Mouse (Mus musculus) stomach, embryonic 16.5 days (tissue): ENCODE data around the gene 2210016L21Rik. TPM values are rescaled to one million over a fixed set of nuclear protein-coding genes. Genes with fewer than 3 reads are reported as not detected.
"Not testable (repeated sequence)": the region's sequence is repeated elsewhere in the genome, so short reads cannot be mapped to it uniquely, and the experiment has no call there.

Source experiments
- ATAC-seq: fragments of 200-750 bp; cut with Nextera tagmentation; 2 replicates; pipeline ENCODE4 v1.8.0; 2017; ENCODE audit warnings: moderate number of reproducible peaks, moderate TSS enrichment; ENCODE audit not compliant: insufficient read depth, low FRiP score
- H3K27ac ChIP-seq: fragments of 300-500 bp; sonication (generic); 2 replicates; pipeline ENCODE4 v1.5.1; 2014; ENCODE audit warnings: low read length
- H3K27me3 ChIP-seq: fragments of 300-500 bp; sonication (generic); 2 replicates; pipeline ENCODE4 v1.6.1; 2014; ENCODE audit warnings: low read length, control low read depth, mixed read lengths; ENCODE audit not compliant: control insufficient read depth, insufficient read depth
- H3K36me3 ChIP-seq: fragments of 300-500 bp; sonication (generic); 2 replicates; pipeline ENCODE4 v1.6.1; 2014; ENCODE audit warnings: low read length; ENCODE audit not compliant: control insufficient read depth, insufficient read depth
- H3K4me1 ChIP-seq: fragments of 300-500 bp; sonication (generic); 2 replicates; pipeline ENCODE4 v1.6.1; 2014; ENCODE audit warnings: low read length, control low read depth, mixed read lengths; ENCODE audit not compliant: control insufficient read depth, insufficient read depth
- H3K4me2 ChIP-seq: fragments of 300-500 bp; sonication (generic); 2 replicates; pipeline ENCODE4 v1.6.1; 2014; ENCODE audit warnings: low read depth, low read length, mixed read lengths
- H3K4me3 ChIP-seq: fragments of 300-500 bp; sonication (generic); replicated peaks from 2 replicates; pipeline ENCODE4 v1.5.1; 2014; ENCODE audit warnings: mild to moderate bottlenecking, low read length
- H3K9ac ChIP-seq: fragments of 300-500 bp; sonication (generic); 2 replicates; pipeline ENCODE4 v1.6.1; 2014; ENCODE audit warnings: low read length
- H3K9me3 ChIP-seq: fragments of 300-500 bp; sonication (generic); replicated peaks from 2 replicates; pipeline ENCODE4 v1.6.1; 2016; ENCODE audit warnings: low read length, control low read depth; ENCODE audit not compliant: control insufficient read depth
- WGBS: fragments of 180-500 bp; shearing (Covaris S2); extraction: QIAGEN DNeasy Blood & Tissue Kit; methylation state at CpG from one replicate; pipeline ENCODE4 v1.1.7; 2014; 5-methylcytosine and 5-hydroxymethylcytosine counted together
- polyA plus RNA-seq: library from polyadenylated mRNA; unstranded; fragments of >200 nt; fragmentation: Nextera tagmentation; extraction: Ambion mirVana; gene quantifications from 2 replicates; pipeline ENCODE4 v1.2.1, GENCODE M21; 2015

2210016L21Rik gene
- polyA plus RNA-seq, 1 experiment from 2014 or later = 45.6 TPM

DNA sequence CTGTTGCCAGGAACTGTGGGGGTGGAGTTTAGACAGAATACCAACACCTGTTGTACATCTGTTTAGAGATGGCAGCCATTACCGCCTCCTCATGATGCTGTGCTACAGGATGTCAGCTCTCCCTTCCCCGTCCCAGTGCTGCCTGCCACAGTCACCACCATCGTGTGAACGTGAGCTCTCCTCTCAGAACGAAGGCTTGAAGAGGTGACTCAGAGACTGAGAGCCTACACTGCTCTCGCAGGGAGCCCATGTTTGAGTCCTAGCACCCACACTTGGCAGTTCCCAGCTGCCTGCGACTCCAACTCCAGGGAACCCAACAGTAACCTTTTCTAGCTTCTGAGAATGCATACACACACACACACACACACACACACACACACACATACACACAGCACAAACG is 27.1 kb upstream of the 2210016L21Rik start:
- H3K9me3 ChIP-seq = no peaks in the 10 kb centered on the region
- no peak overlapping the region for H3K4me2 ChIP-seq
- WGBS = 63% methylated on average over 8 of the region's 8 CpGs
- no peak overlapping the region for H3K4me3 ChIP-seq
- no peak overlapping the region for H3K27ac ChIP-seq
- no peak for ATAC-seq
- no peaks in the 10 kb centered on the region for H3K36me3 ChIP-seq
- no peak overlapping the region for H3K9ac ChIP-seq
- H3K4me1 ChIP-seq = no peaks in the 10 kb centered on the region
- no peaks in the 10 kb centered on the region for H3K27me3 ChIP-seq

DNA sequence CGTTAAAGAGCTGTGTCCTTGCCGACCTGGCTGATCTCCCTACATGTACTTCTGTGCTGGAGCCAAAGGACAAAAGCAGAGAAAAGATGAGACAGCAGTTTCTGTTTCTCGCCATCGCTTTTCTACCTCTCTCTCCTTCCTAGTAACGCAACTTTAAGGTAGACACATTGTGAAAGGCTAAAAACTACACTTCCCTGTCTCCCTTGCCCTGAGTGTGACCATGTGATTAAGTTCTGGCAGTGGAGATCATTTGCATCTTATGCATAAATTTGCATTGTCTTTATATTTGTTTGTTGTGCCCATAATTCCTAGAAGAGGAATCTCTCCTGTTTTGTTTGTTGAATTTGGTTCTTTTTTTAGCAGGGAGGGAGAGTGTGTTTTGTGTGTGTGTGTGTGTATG is 26.1 kb upstream of the 2210016L21Rik start:
- Histone ChIP-seq H3K36me3 (no peaks in the 10 kb centered on the region), H3K27me3 (no peaks in the 10 kb centered on the region), H3K4me1 (no peaks in the 10 kb centered on the region), H3K9me3 (no peaks in the 10 kb centered on the region), H3K27ac (no peak overlapping the region), H3K4me2 (no peak overlapping the region), H3K9ac (no peak overlapping the region), H3K4me3 (no peak overlapping the region)
- WGBS = 75% methylated on average over 5 of the region's 5 CpGs
- no peak for ATAC-seq

DNA sequence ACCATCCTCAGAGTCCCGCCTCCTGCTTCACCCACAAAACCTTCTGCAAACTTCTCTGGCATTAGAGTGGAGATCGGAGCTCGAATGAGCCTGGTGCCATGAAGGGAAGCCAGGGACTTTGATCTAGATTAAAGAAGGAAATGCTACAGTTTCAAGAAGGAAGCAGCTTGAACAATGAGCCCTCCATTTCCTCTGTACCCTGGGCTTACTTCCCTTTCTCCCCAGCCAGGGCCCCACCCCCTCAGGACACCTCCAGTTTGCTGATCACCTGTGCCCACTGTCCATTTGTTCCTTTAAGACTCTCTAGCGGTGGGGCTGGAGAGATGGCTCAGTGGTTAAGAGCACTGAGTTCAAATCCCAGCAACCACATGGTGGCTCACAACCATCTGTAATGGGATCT is 25.2 kb upstream of the 2210016L21Rik start:
- no peak for ATAC-seq
- no peak overlapping the region for H3K9ac ChIP-seq
- H3K4me3 ChIP-seq = no peak overlapping the region
- no peaks in the 10 kb centered on the region for H3K27me3 ChIP-seq
- no peaks in the 10 kb centered on the region for H3K4me1 ChIP-seq
- 84% methylated on average over 4 of the region's 4 CpGs for WGBS
- no peak overlapping the region for H3K4me2 ChIP-seq
- no peaks in the 10 kb centered on the region for H3K36me3 ChIP-seq
- no peak overlapping the region for H3K27ac ChIP-seq
- H3K9me3 ChIP-seq = no peaks in the 10 kb centered on the region

DNA sequence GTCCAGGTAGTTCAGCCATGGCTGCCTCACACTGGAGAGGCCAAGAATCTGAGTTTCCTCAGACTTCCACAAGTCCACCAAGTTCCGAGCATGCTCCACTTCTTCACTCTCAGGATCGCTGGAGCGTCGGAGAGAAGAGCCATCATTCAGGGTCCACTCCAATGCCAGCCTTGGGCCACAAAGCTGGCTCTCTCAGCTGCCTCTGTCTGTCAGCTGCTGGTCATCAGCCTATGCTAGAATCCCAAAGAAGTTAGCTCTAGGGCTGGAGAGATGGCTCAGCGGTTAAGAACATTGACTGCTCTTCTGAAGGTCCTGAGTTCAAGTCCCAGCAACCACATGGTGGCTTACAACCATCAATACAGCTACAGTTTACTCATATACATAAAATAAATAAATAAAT is 24.6 kb upstream of the 2210016L21Rik start:
- H3K9ac ChIP-seq, H3K36me3 ChIP-seq, H3K4me1 ChIP-seq, H3K9me3 ChIP-seq, H3K4me3 ChIP-seq, H3K27me3 ChIP-seq, ATAC-seq, H3K27ac ChIP-seq, H3K4me2 ChIP-seq: not testable (repeated sequence)
- WGBS = 92% methylated on average over 5 of the region's 5 CpGs

DNA sequence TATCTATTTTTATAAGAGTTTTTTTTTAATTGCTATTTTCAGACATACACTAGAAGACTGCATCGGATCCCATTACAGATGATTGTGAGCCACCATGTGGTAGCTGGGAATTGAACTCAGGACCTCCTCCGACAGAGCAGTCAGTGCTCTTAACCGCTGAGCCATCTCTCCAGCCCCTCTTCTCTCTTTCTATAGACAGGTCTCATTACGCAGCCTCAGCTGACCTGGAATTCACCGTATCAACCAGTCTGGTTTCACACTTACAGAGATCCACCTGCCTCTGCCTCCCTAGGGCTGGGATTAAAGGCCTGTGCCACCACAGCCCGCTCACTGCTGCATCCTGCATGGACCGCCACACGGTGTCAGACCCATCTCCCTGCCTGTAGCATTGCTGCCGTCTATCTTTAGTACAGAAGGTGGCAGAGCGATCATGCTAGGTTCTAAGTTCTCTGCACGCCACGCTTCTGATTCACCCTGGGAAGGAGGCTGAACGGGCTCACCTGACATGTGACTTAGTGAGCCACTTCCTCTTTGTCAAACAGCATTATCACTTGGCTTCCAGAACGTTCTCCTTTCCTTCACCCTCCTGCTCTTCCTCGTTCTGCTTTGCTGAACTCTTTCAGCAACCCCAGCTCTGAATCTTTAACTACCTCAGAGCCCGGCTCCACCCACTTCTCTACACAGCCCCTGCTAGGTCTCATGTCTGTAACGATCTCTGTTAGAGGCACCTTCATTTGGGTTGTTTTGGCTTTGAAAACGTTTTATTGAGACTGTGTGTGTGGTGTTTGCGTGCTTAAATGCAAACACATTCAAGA is 20.2 kb upstream of the 2210016L21Rik start:
- Histone ChIP-seq H3K4me1 (0 out of 2 replicates have a peak, but pooled peaks cover 4% of the 10 kb centered on the region), H3K27ac (peak overlapping the region; percentile 8; the same call in 1 of the 2 replicates), H3K9ac (no peak overlapping the region), H3K9me3 (no peaks in the 10 kb centered on the region), H3K36me3 (no peaks in the 10 kb centered on the region), H3K27me3 (no peaks in the 10 kb centered on the region), H3K4me2 (no peak overlapping the region), H3K4me3 (no peak overlapping the region)
- WGBS = 68% methylated on average over 19 of the region's 19 CpGs
- ATAC-seq = peak; percentile 23; the same call in 1 of the 2 replicates

DNA sequence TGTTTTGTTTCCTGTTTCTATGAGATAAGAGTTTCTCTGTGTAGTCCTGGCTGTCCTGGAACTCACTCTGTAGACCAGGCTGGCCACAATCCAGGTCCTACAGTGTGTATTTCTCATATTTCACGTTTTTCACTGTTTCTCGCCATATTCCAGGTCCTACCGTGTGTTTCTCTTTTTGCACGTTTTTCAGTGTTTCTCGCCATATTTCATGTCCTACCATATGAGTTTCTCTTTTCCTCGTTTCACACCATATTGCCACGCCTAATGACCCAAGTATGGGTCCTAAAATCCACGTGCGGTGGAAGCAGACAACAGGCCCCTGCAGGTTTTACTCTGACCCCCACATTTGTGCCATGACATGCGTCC is 19.6 kb upstream of the 2210016L21Rik start:
- 59% methylated on average over 10 of the region's 10 CpGs for WGBS
- peak; percentile 59; the same call in 1 of the 2 replicates for ATAC-seq
- no peak overlapping the region for H3K4me3 ChIP-seq
- no peaks in the 10 kb centered on the region for H3K27me3 ChIP-seq
- no peaks in the 10 kb centered on the region for H3K36me3 ChIP-seq
- no peak overlapping the region for H3K9ac ChIP-seq
- H3K4me2 ChIP-seq = no peak overlapping the region
- H3K4me1 ChIP-seq = 0 out of 2 replicates have a peak, but pooled peaks cover 4% of the 10 kb centered on the region
- no peaks in the 10 kb centered on the region for H3K9me3 ChIP-seq
- H3K27ac ChIP-seq = peak overlapping the region; percentile 8; the same call in 1 of the 2 replicates

DNA sequence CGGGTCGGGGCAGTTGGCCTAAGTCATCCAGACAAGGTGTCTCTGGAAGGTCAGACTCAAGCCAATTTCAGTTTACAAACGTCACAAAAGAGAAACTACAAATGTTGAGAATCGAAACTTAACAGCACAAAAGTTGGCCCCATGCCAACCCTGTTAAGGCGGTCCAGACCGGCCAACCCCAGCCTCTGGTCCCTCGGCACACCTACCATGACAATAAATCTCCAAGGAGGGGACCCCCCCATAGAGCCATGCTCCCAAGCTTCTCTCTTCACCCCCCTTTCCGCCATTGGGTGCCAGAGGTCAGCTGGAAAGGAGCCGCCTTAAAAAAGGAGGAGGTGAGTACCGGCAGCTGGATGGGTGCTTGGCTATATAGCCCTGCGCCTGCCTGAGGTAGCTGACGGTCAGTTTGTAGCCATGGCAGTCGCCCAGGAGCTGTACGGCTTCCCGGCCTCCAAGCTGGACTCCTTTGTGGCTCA is 18.9 kb upstream of the 2210016L21Rik start, which contains the start of gene Oasl1:
TSS of gene Oasl1 (plus strand) at position 243 of the 476 bp plus-strand sequence.
- H3K27me3 ChIP-seq = no peaks in the 10 kb centered on the region
- H3K27ac ChIP-seq = peak within 1 kb of the TSS; percentile 8; the same call in 1 of the 2 replicates
- WGBS = 14% methylated on average over 15 of the region's 15 CpGs
- H3K9ac ChIP-seq = peak within 1 kb of the TSS; percentile 60
- no peaks in the 10 kb centered on the region for H3K9me3 ChIP-seq
- H3K4me3 ChIP-seq = peak within 1 kb of the TSS; percentile 42
- 0 out of 2 replicates have a peak, but pooled peaks have one; percentile 54 for ATAC-seq
- H3K36me3 ChIP-seq = no peaks in the 10 kb centered on the region
- 0 out of 2 replicates have a peak, but pooled peaks cover 4% of the 10 kb centered on the region for H3K4me1 ChIP-seq
- peak within 1 kb of the TSS; percentile 57 for H3K4me2 ChIP-seq

DNA sequence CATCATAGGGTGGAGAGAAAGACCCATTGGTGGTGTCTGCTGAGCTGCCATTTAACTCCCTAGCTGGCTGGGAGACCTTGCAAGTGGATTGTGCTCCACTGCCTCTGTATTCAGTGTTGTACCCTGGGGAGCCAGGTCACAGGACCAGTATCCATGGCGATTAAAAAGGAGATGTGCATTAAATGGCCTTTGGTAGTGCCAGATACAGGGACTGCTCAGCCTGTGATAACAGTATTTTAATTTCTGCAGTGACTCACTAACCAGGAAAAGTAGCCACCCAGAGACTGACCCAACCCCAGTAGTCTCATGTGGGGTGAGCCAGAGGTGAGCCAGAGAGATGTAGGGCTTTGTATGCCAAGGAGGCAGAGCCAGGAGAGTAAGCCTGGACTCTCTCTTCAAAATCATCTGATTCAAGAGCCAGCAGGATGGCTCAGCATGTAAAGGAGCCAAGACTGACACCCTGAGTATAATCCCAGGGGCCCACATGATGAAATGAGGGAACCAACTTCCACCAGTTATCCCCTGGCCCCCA is 15.7 kb upstream of the 2210016L21Rik start:
- no peak for ATAC-seq
- no peak overlapping the region for H3K27ac ChIP-seq
- WGBS = 72% methylated on average over 1 of the region's 1 CpGs

DNA sequence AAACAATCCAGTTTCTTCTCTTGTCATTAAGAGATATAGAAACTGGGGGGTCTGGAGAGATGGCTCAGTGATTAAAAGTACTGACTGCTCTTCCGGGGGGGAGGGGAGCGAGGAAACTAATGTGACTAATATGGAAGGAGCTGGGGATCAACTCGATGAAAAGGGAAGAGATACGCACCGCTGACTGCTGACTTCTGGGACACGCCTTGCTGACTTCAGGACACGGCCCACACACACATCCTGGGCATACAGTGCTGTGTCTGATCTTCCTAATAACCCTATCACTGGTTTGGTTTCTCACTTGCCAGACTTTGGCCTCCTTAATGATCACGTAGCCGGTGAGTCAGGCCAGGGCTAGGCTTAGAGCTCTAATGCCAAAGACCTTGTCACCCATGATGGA is 15.2 kb upstream of the 2210016L21Rik start:
- Histone ChIP-seq H3K4me3 (no peak overlapping the region), H3K9me3 (no peaks in the 10 kb centered on the region), H3K4me2 (no peak overlapping the region), H3K36me3 (no peaks in the 10 kb centered on the region), H3K27ac (no peak overlapping the region), H3K27me3 (no peaks in the 10 kb centered on the region), H3K4me1 (0 out of 2 replicates have a peak, but pooled peaks cover 4% of the 10 kb centered on the region), H3K9ac (no peak overlapping the region)
- 85% methylated on average over 9 of the region's 9 CpGs for whole genome bisulfite sequencing
- no peak for ATAC-seq

More for the DNA sequence above, 15.7 kb upstream of the 2210016L21Rik start:
- Histone ChIP-seq H3K9me3 (no peaks in the 10 kb centered on the region), H3K4me3 (no peak overlapping the region), H3K9ac (no peak overlapping the region), H3K36me3 (no peaks in the 10 kb centered on the region), H3K4me1 (0 out of 2 replicates have a peak, but pooled peaks cover 4% of the 10 kb centered on the region), H3K27me3 (no peaks in the 10 kb centered on the region), H3K4me2 (no peak overlapping the region)
